Mouse (Mus musculus) hindbrain, embryonic 11.5 days (tissue): ENCODE results near the gene Mgmt. TPM values are rescaled to one million over a fixed set of nuclear protein-coding genes. Genes with fewer than 3 reads are reported as not detected.

Source experiments
- ATAC-seq: fragments of 200-750 bp; cut with Nextera tagmentation; 2 replicates; pipeline ENCODE4 v1.8.0; 2017; ENCODE audit warnings: mild to moderate bottlenecking, moderate TSS enrichment, moderate library complexity; ENCODE audit not compliant: low FRiP score
- DNase-seq: peaks from one replicate; pipeline ENCODE4 v3.0.0-alpha.2; 2015; ENCODE audit warnings: low spot score
- H3K27ac ChIP-seq: fragments of 300-500 bp; sonication (generic); 2 replicates; pipeline ENCODE4 v1.5.1; 2014; ENCODE audit warnings: mild to moderate bottlenecking, low read depth, low read length
- H3K27me3 ChIP-seq: fragments of 300-500 bp; sonication (generic); 2 replicates; pipeline ENCODE4 v1.6.1; 2014; ENCODE audit warnings: mild to moderate bottlenecking, low read length, moderate library complexity, mixed read lengths; ENCODE audit not compliant: control insufficient read depth, insufficient read depth
- H3K36me3 ChIP-seq: fragments of 300-500 bp; sonication (generic); 2 replicates; pipeline ENCODE4 v1.6.1; 2014; ENCODE audit warnings: mild to moderate bottlenecking, low read length, moderate library complexity, mixed read lengths; ENCODE audit not compliant: control insufficient read depth, insufficient read depth
- H3K4me1 ChIP-seq: fragments of 300-500 bp; sonication (generic); replicated peaks from 2 replicates; pipeline ENCODE4 v1.6.1; 2014; ENCODE audit warnings: low read length, mixed read lengths; ENCODE audit not compliant: control insufficient read depth, insufficient read depth
- H3K4me2 ChIP-seq: fragments of 300-500 bp; sonication (generic); replicated peaks from 2 replicates; pipeline ENCODE4 v1.6.1; 2014; ENCODE audit warnings: mild to moderate bottlenecking, low read depth, low read length
- H3K4me3 ChIP-seq: fragments of 300-500 bp; sonication (generic); 2 replicates; pipeline ENCODE4 v1.5.1; 2014; ENCODE audit warnings: low read depth, low read length
- H3K9ac ChIP-seq: fragments of 300-500 bp; sonication (generic); 2 replicates; pipeline ENCODE4 v1.6.1; 2014; ENCODE audit warnings: low read depth, low read length
- H3K9me3 ChIP-seq: fragments of 300-500 bp; sonication (generic); 2 replicates; pipeline ENCODE4 v1.6.1; 2016; ENCODE audit warnings: low read length; ENCODE audit not compliant: control insufficient read depth
- WGBS: fragments of 180-500 bp; shearing (Covaris S2); extraction: QIAGEN DNeasy Blood & Tissue Kit; methylation state at CpG from one replicate; pipeline ENCODE4 v1.1.7; 2014; 5-methylcytosine and 5-hydroxymethylcytosine counted together
- polyA plus RNA-seq: library from polyadenylated mRNA; unstranded; fragments of >200 nt; fragmentation: Nextera tagmentation; extraction: Ambion mirVana; gene quantifications from 2 replicates; pipeline ENCODE4 v1.2.1, GENCODE M21; 2014

Gene Mgmt
- polyA plus RNA-seq, 1 experiment from 2014 or later: 3.9 TPM

GRCm38 (mm10) chr7:136924610-136925260, 30.3 kb downstream of the Mgmt start:
- no peaks in the 10 kb centered on the region for H3K4me1 ChIP-seq
- no peaks in the 10 kb centered on the region for H3K27me3 ChIP-seq
- no peak overlapping the region for H3K4me2 ChIP-seq
- H3K4me3 ChIP-seq: no peak overlapping the region
- H3K9ac ChIP-seq: no peak overlapping the region
- H3K36me3 ChIP-seq: no peaks in the 10 kb centered on the region
- DNase-seq: no peak
- H3K27ac ChIP-seq: no peak overlapping the region
- WGBS: 74% methylated on average over 18 of the region's 18 CpGs
- H3K9me3 ChIP-seq: no peaks in the 10 kb centered on the region
- ATAC-seq: no peak

- ATAC-seq (no peak), DNase-seq (no peak)
- H3K4me1 ChIP-seq: no peaks in the 10 kb centered on the region
- no peaks in the 10 kb centered on the region for H3K36me3 ChIP-seq
- H3K9ac ChIP-seq: no peak overlapping the region
- H3K27me3 ChIP-seq: no peaks in the 10 kb centered on the region
- no peak overlapping the region for H3K27ac ChIP-seq
- H3K4me3 ChIP-seq: no peak overlapping the region
- no peaks in the 10 kb centered on the region for H3K9me3 ChIP-seq
- H3K4me2 ChIP-seq: no peak overlapping the region
- WGBS: 71% methylated on average over 9 of the region's 9 CpGs
These were observed 31.8 kb downstream of the Mgmt start for GRCm38 (mm10) chr7:136926178-136926577.

- no peaks in the 10 kb centered on the region for H3K4me1 ChIP-seq
- H3K27me3 ChIP-seq: no peaks in the 10 kb centered on the region
- no peak for DNase-seq
- H3K36me3 ChIP-seq: no peaks in the 10 kb centered on the region
- H3K9ac ChIP-seq: no peak overlapping the region
- H3K4me2 ChIP-seq: no peak overlapping the region
- H3K9me3 ChIP-seq: no peaks in the 10 kb centered on the region
- no peak for ATAC-seq
- H3K4me3 ChIP-seq: no peak overlapping the region
- H3K27ac ChIP-seq: no peak overlapping the region
- 81% methylated on average over 3 of the region's 3 CpGs for WGBS
These were observed 36.0 kb downstream of the Mgmt start for GRCm38 (mm10) chr7:136930451-136930850.

- H3K4me2 ChIP-seq: no peak overlapping the region
- no peak for ATAC-seq
- no peaks in the 10 kb centered on the region for H3K27me3 ChIP-seq
- no peak overlapping the region for H3K27ac ChIP-seq
- DNase-seq: no peak
- WGBS: 94% methylated on average over 3 of the region's 3 CpGs
- no peak overlapping the region for H3K4me3 ChIP-seq
- H3K36me3 ChIP-seq: no peaks in the 10 kb centered on the region
- no peaks in the 10 kb centered on the region for H3K4me1 ChIP-seq
- H3K9ac ChIP-seq: no peak overlapping the region
- no peaks in the 10 kb centered on the region for H3K9me3 ChIP-seq
These were observed 39.0 kb downstream of the Mgmt start for GRCm38 (mm10) chr7:136933367-136933766.

DNA sequence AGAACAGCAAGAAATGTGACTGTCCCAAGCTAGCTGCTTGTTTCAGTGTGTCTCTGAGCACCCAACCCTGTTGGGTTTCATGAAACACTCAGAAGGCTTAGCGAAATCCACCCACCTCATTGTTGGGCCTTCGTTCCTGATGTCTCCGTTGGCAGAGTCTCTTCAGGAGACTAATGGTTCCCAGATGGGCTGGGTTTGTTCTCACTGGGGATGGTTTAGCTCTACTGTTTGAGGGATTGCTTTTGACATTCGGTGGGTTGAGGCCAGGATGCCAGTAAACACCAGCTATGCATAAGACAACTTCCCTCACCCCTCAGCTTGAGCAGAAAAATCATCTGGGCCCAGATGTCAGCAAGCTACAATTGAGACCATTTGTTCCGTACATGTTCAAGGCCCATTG, 39.9 kb downstream of the Mgmt start:
- H3K9ac ChIP-seq: no peak overlapping the region
- no peak for DNase-seq
- WGBS: 72% methylated on average over 5 of the region's 5 CpGs
- no peaks in the 10 kb centered on the region for H3K9me3 ChIP-seq
- no peak overlapping the region for H3K4me3 ChIP-seq
- H3K27me3 ChIP-seq: no peaks in the 10 kb centered on the region
- no peaks in the 10 kb centered on the region for H3K4me1 ChIP-seq
- no peak for ATAC-seq
- H3K27ac ChIP-seq: no peak overlapping the region
- H3K4me2 ChIP-seq: no peak overlapping the region
- no peaks in the 10 kb centered on the region for H3K36me3 ChIP-seq

DNA sequence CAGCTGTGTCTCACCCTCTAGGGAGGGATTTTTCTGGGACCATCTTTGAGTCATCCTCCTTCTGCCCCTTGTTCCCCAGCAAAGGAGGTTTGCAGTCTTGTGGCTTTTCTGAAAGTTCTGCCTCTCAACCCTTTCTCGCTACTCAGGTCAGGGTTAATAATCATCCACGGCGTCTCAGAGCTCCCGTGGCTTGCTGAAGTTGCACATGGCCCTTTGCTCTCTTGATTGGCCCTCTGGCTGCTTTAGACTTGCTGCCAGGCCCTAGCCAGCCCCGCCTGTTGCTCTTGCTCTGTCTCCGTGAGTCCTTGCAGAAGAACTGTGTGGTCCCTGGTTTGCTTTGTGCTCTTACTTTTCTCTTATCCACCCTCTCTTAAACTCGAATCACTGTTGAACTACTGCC, 40.4 kb downstream of the Mgmt start:
- no peaks in the 10 kb centered on the region for H3K36me3 ChIP-seq
- no peak overlapping the region for H3K27ac ChIP-seq
- H3K4me3 ChIP-seq: no peak overlapping the region
- ATAC-seq (no peak), DNase-seq (no peak)
- no peaks in the 10 kb centered on the region for H3K4me1 ChIP-seq
- WGBS: 81% methylated on average over 7 of the region's 7 CpGs
- no peak overlapping the region for H3K4me2 ChIP-seq
- H3K9ac ChIP-seq: no peak overlapping the region
- no peaks in the 10 kb centered on the region for H3K9me3 ChIP-seq
- no peaks in the 10 kb centered on the region for H3K27me3 ChIP-seq

- WGBS: 90% methylated on average over 4 of the region's 4 CpGs
- Histone ChIP-seq H3K36me3 (no peaks in the 10 kb centered on the region), H3K4me1 (no peaks in the 10 kb centered on the region), H3K27me3 (no peaks in the 10 kb centered on the region), H3K27ac (no peak overlapping the region), H3K4me2 (no peak overlapping the region), H3K9me3 (no peaks in the 10 kb centered on the region), H3K4me3 (no peak overlapping the region), H3K9ac (no peak overlapping the region)
- DNase-seq: no peak
- no peak for ATAC-seq
These were observed 44.0 kb downstream of the Mgmt start for GRCm38 (mm10) chr7:136938371-136938770.

DNA sequence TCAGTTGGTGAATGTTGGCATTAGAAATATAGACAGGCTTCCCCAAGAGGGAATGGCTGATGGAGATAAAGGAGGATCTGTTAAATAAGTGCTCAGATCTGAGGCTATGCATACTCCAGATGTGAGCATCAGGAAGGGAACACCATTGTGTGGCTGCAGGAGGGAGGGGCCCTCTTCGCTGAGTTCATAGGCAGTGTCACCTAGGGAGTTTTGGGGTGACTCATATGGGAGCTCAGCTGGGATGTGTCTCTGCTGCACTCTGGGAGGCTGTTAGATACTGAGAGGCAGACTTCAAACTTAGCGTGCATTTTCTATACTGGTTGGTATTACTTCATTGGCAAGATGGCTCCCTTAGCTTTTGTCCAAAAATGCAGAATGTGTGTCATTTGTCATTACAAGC, 48.0 kb downstream of the Mgmt start:
- no peaks in the 10 kb centered on the region for H3K4me1 ChIP-seq
- no peak overlapping the region for H3K4me2 ChIP-seq
- H3K4me3 ChIP-seq: no peak overlapping the region
- H3K27ac ChIP-seq: no peak overlapping the region
- no peaks in the 10 kb centered on the region for H3K27me3 ChIP-seq
- ATAC-seq (no peak), DNase-seq (no peak)
- no peak overlapping the region for H3K9ac ChIP-seq
- WGBS: 90% methylated on average over 2 of the region's 2 CpGs
- H3K36me3 ChIP-seq: no peaks in the 10 kb centered on the region
- H3K9me3 ChIP-seq: no peaks in the 10 kb centered on the region

GRCm38 (mm10) chr7:136943886-136944285, 49.5 kb downstream of the Mgmt start:
- Histone ChIP-seq H3K27me3 (no peaks in the 10 kb centered on the region), H3K4me1 (0 out of 2 replicates have a peak, but pooled peaks cover 3% of the 10 kb centered on the region), H3K27ac (no peak overlapping the region), H3K4me3 (no peak overlapping the region), H3K9ac (no peak overlapping the region), H3K4me2 (no peak overlapping the region), H3K9me3 (no peaks in the 10 kb centered on the region), H3K36me3 (no peaks in the 10 kb centered on the region)
- no peak for ATAC-seq
- WGBS: 88% methylated on average over 5 of the region's 5 CpGs
- DNase-seq: no peak
